16 mouse cellular contexts compared by ENCODE assay signal in genomic region chr1:187232996-187233615, GRCm38 (mm10). TPM values are rescaled to one million over a fixed set of nuclear protein-coding genes. Genes with fewer than 3 reads are reported as not detected.
DNase-seq lines count a peak whose midpoint lies in the region; ATAC-seq and TF ChIP-seq lines count a peak whose summit lies in the region.
"Had no signal": no experiment of that assay in that cellular context is flagged by ENCODE, and none has a peak within 500 bp of the region (broad histone marks: within the 10 kb centered on the region; RNA-seq: fewer than 3 reads in every experiment).

No protein-coding gene starts in this region.

- peaks cover 13% of the 10 kb centered on the region for H3K36me3 ChIP-seq in midbrain, embryonic 12.5 days
- peaks cover 3% of the 10 kb centered on the region; the same call in 1 of the 2 replicates for H3K36me3 ChIP-seq in midbrain, postnatal 0 days (ENCODE audit: insufficient read depth, low read length)
- peaks cover 11% of the 10 kb centered on the region; the same call in 1 of the 2 replicates for H3K36me3 ChIP-seq in liver, embryonic 11.5 days (ENCODE audit: control insufficient read depth, insufficient read depth, low read length)

- DNase-seq in midbrain, postnatal 0 days (ENCODE audit: low spot score), result no peak
- peak; percentile 34 for DNase-seq in cerebellum, adult 11 months
- peak; percentile 67 to 79 for DNase-seq in cerebellum, postnatal 25 days
- DNase-seq in spleen, postnatal 14 days (ENCODE audit: low spot score in 2 of 2), result no peak
- no peak for DNase-seq in right cerebral cortex, adult 2 months (ENCODE audit: low spot score in 2 of 2)
- no peak for DNase-seq in liver, embryonic 11.5 days (ENCODE audit: low spot score)
- DNase-seq: kidney, postnatal 10 days; lung, postnatal 36 days; thymus, adult 18-20 months had no signal

- no peaks in the 10 kb centered on the region for H3K9me3 ChIP-seq in midbrain, embryonic 12.5 days
- no peaks in the 10 kb centered on the region for H3K9me3 ChIP-seq in midbrain, postnatal 0 days (ENCODE audit: low read length)
- no peaks in the 10 kb centered on the region for H3K9me3 ChIP-seq in liver, embryonic 11.5 days (ENCODE audit: control insufficient read depth, low read length)
- H3K9me3 ChIP-seq: embryonic facial prominence, embryonic 15.5 days; forebrain, embryonic 13.5 days; limb, embryonic 13.5 days had no signal

- ATAC-seq in midbrain, embryonic 12.5 days (ENCODE audit: low FRiP score, low read depth), result peak; percentile 12; the same call in 1 of the 2 replicates
- no peak for ATAC-seq in midbrain, postnatal 0 days (ENCODE audit: low FRiP score)
- ATAC-seq in liver, embryonic 11.5 days (replicated peaks; ENCODE audit: low FRiP score), result no peak
- ATAC-seq: forebrain, embryonic 13.5 days; intestine, embryonic 16.5 days had no signal

- 68% methylated on average over 7 of the region's 7 CpGs for WGBS in midbrain, embryonic 12.5 days
- WGBS in midbrain, postnatal 0 days, result 68% methylated on average over 7 of the region's 7 CpGs
- WGBS in liver, embryonic 11.5 days, result 74% methylated on average over 7 of the region's 7 CpGs

- H3K4me3 ChIP-seq in midbrain, embryonic 12.5 days, result no peak overlapping the region
- no peak overlapping the region for H3K4me3 ChIP-seq in midbrain, postnatal 0 days (ENCODE audit: low read depth, low read length)
- H3K4me3 ChIP-seq in liver, embryonic 11.5 days (ENCODE audit: low read depth, low read length), result no peak overlapping the region
- H3K4me3 ChIP-seq: embryonic facial prominence, embryonic 15.5 days; forebrain, embryonic 13.5 days; limb, embryonic 13.5 days had no signal

- H3K27me3 ChIP-seq in midbrain, embryonic 12.5 days, result no peaks in the 10 kb centered on the region
- no peaks in the 10 kb centered on the region for H3K27me3 ChIP-seq in midbrain, postnatal 0 days (ENCODE audit: insufficient read depth, low read length)
- H3K27me3 ChIP-seq in liver, embryonic 11.5 days (replicated peaks; ENCODE audit: control insufficient read depth, insufficient read depth, low read length), result no peaks in the 10 kb centered on the region
- H3K27me3 ChIP-seq: embryonic facial prominence, embryonic 15.5 days; forebrain, embryonic 13.5 days; limb, embryonic 13.5 days had no signal

- H3K4me1 ChIP-seq in midbrain, embryonic 12.5 days, result 0 out of 2 replicates have a peak, but pooled peaks cover 3% of the 10 kb centered on the region
- H3K4me1 ChIP-seq in midbrain, postnatal 0 days (ENCODE audit: insufficient read depth, low read length), result no peaks in the 10 kb centered on the region
- no peaks in the 10 kb centered on the region for H3K4me1 ChIP-seq in liver, embryonic 11.5 days (replicated peaks; ENCODE audit: control insufficient read depth, insufficient read depth, low read length)
- H3K4me1 ChIP-seq: embryonic facial prominence, embryonic 15.5 days; forebrain, embryonic 13.5 days had no signal

- H3K9ac ChIP-seq in midbrain, embryonic 12.5 days (replicated peaks), result no peak overlapping the region
- H3K9ac ChIP-seq in midbrain, postnatal 0 days (replicated peaks; ENCODE audit: low read length, poor library complexity, severe bottlenecking), result no peak overlapping the region
- no peak overlapping the region for H3K9ac ChIP-seq in liver, embryonic 11.5 days (ENCODE audit: low read depth, low read length)
- H3K9ac ChIP-seq: embryonic facial prominence, embryonic 15.5 days; forebrain, embryonic 13.5 days; limb, embryonic 13.5 days had no signal

- no peak overlapping the region for H3K4me2 ChIP-seq in midbrain, embryonic 12.5 days (replicated peaks)
- no peak overlapping the region for H3K4me2 ChIP-seq in midbrain, postnatal 0 days (ENCODE audit: low read depth, low read length, poor library complexity, severe bottlenecking)
- H3K4me2 ChIP-seq in liver, embryonic 11.5 days, result no peak overlapping the region
- H3K4me2 ChIP-seq: embryonic facial prominence, embryonic 15.5 days; forebrain, embryonic 13.5 days; limb, embryonic 13.5 days; midbrain, embryonic 11.5 days had no signal

- no peak for TF ChIP-seq CTCF in midbrain, postnatal 0 days (IDR thresholded peaks at IDR 0.05)

- no peak overlapping the region for H3K27ac ChIP-seq in midbrain, embryonic 12.5 days (replicated peaks)
- no peak overlapping the region for H3K27ac ChIP-seq in midbrain, postnatal 0 days (ENCODE audit: low read depth, low read length)
- no peak overlapping the region for H3K27ac ChIP-seq in liver, embryonic 11.5 days (ENCODE audit: low read depth, low read length)
- H3K27ac ChIP-seq: embryonic facial prominence, embryonic 15.5 days; forebrain, embryonic 13.5 days; limb, embryonic 13.5 days had no signal

RNA-seq across cellular contexts. Expression of gene Gpatch2, which starts 17.8 kb away (rescaled TPM):
- polyA plus RNA-seq in midbrain, embryonic 12.5 days (2016; fragmentation: Nextera tagmentation; extraction: Ambion mirVana), result 31.0 and 31.1 TPM in 2 replicates
- 20.5 and 25.3 TPM in 2 replicates for total RNA-seq in midbrain, postnatal 0 days (2014; rRNA removed)
- 11.6 and 15.0 TPM in 2 replicates for polyA plus RNA-seq in midbrain, postnatal 0 days (2015; fragmentation: Nextera tagmentation; extraction: Ambion mirVana)
- polyA plus RNA-seq in liver, embryonic 11.5 days (2014; fragmentation: Nextera tagmentation; extraction: Ambion mirVana), result 15.2 and 15.3 TPM in 2 replicates

RNA-seq across cellular contexts. Expression of gene Spata17, which starts 17.8 kb away (rescaled TPM):
- polyA plus RNA-seq in midbrain, embryonic 12.5 days (2016; fragmentation: Nextera tagmentation; extraction: Ambion mirVana), result 1.2 and 1.6 TPM in 2 replicates
- total RNA-seq in midbrain, postnatal 0 days (2014; rRNA removed), result 1.2 TPM in 1 of 2 replicates, not detected in the other
- 0.61 and 1.3 TPM in 2 replicates for polyA plus RNA-seq in midbrain, postnatal 0 days (2015; fragmentation: Nextera tagmentation; extraction: Ambion mirVana)
- polyA plus RNA-seq in liver, embryonic 11.5 days (2014; fragmentation: Nextera tagmentation; extraction: Ambion mirVana), result 0.59 and 0.62 TPM in 2 replicates
- total RNA-seq: hematopoietic stem cell, adult 5-6 weeks had no signal

Comparison
In these comparisons a context has a peak if more than half of its experiments do, and no peak if none do; other contexts are left out.
1. DNase-seq: peak in cerebellum, adult 11 months (single experiment) and cerebellum, postnatal 25 days (2 of 2); none in midbrain, postnatal 0 days (single experiment), spleen, postnatal 14 days (0 of 2), right cerebral cortex, adult 2 months (0 of 2) and liver, embryonic 11.5 days (single experiment).